Mouse (Mus musculus) embryonic facial prominence, embryonic 11.5 days (tissue): ENCODE data around the gene Axdnd1. TPM values are rescaled to one million over a fixed set of nuclear protein-coding genes. Genes with fewer than 3 reads are reported as not detected.

ENCODE experiments used
- ATAC-seq: fragments of 200-750 bp; cut with Nextera tagmentation; replicated peaks from 2 replicates; pipeline ENCODE4 v1.8.0; 2017; ENCODE audit warnings: low read depth; ENCODE audit not compliant: insufficient number of reproducible peaks, low FRiP score, low TSS enrichment
- DNase-seq: peaks from one replicate; pipeline ENCODE4 v3.0.0-alpha.2; 2015; ENCODE audit warnings: low spot score
- H3K27ac ChIP-seq: fragments of 300-500 bp; sonication (generic); replicated peaks from 2 replicates; pipeline ENCODE4 v1.5.1; 2014; ENCODE audit warnings: mild to moderate bottlenecking, low read depth, low read length, control low read depth
- H3K27me3 ChIP-seq: fragments of 300-500 bp; sonication (generic); 2 replicates; pipeline ENCODE4 v1.6.1; 2014; ENCODE audit warnings: mild to moderate bottlenecking, low read length, moderate library complexity, mixed read lengths; ENCODE audit not compliant: control insufficient read depth, insufficient read depth
- H3K36me3 ChIP-seq: fragments of 300-500 bp; sonication (generic); replicated peaks from 2 replicates; pipeline ENCODE4 v1.6.1; 2014; ENCODE audit warnings: low read depth, mild to moderate bottlenecking, low read length, moderate library complexity, mixed read lengths; ENCODE audit not compliant: control insufficient read depth, insufficient read depth
- H3K4me1 ChIP-seq: fragments of 300-500 bp; sonication (generic); 2 replicates; pipeline ENCODE4 v1.6.1; 2014; ENCODE audit warnings: low read length, mixed read lengths; ENCODE audit not compliant: control insufficient read depth, insufficient read depth
- H3K4me2 ChIP-seq: fragments of 300-500 bp; sonication (generic); 2 replicates; pipeline ENCODE4 v1.6.1; 2014; ENCODE audit warnings: low read depth, mild to moderate bottlenecking, control low read depth, low read length, moderate library complexity
- H3K4me3 ChIP-seq: fragments of 300-500 bp; sonication (generic); 2 replicates; pipeline ENCODE4 v1.5.1; 2014; ENCODE audit warnings: low read depth, low read length, control low read depth
- H3K9ac ChIP-seq: fragments of 300-500 bp; sonication (generic); replicated peaks from 2 replicates; pipeline ENCODE4 v1.6.1; 2014; ENCODE audit warnings: mild to moderate bottlenecking, control low read depth, low read length
- H3K9me3 ChIP-seq: fragments of 300-500 bp; sonication (generic); replicated peaks from 2 replicates; pipeline ENCODE4 v1.6.1; 2016; ENCODE audit warnings: mild to moderate bottlenecking, low read length, inconsistent platforms, mixed read lengths; ENCODE audit not compliant: control insufficient read depth
- WGBS: fragments of 180-500 bp; shearing (Covaris S2); extraction: QIAGEN DNeasy Blood & Tissue Kit; methylation state at CpG from one replicate; pipeline ENCODE4 v1.1.7; 2014; 5-methylcytosine and 5-hydroxymethylcytosine counted together
- polyA plus RNA-seq: library from polyadenylated mRNA; unstranded; fragments of >200 nt; fragmentation: Nextera tagmentation; extraction: Ambion mirVana; gene quantifications from 2 replicates; pipeline ENCODE4 v1.2.1, GENCODE M21; 2014

The Axdnd1 gene
- polyA plus RNA-seq, 1 experiment from 2014 or later: 0.21 TPM

- no peak overlapping the region for H3K4me3 ChIP-seq
- DNase-seq (no peak), ATAC-seq (no peak)
- H3K4me2 ChIP-seq: no peak overlapping the region
- no peak overlapping the region for H3K27ac ChIP-seq
- WGBS: 80% methylated on average over 10 of the region's 10 CpGs
- no peaks in the 10 kb centered on the region for H3K9me3 ChIP-seq
- H3K36me3 ChIP-seq: no peaks in the 10 kb centered on the region
- no peaks in the 10 kb centered on the region for H3K27me3 ChIP-seq
- H3K9ac ChIP-seq: no peak overlapping the region
- H3K4me1 ChIP-seq: no peaks in the 10 kb centered on the region
Measured at GRCm38 (mm10) chr1:156284207-156284606, 136.8 kb downstream of the Axdnd1 start.

GRCm38 (mm10) chr1:156280131-156280530, 140.8 kb downstream of the Axdnd1 start:
- ATAC-seq (no peak), DNase-seq (no peak)
- no peaks in the 10 kb centered on the region for H3K27me3 ChIP-seq
- no peaks in the 10 kb centered on the region for H3K36me3 ChIP-seq
- H3K9me3 ChIP-seq: no peaks in the 10 kb centered on the region
- no peak overlapping the region for H3K4me2 ChIP-seq
- no peak overlapping the region for H3K4me3 ChIP-seq
- 83% methylated on average over 7 of the region's 7 CpGs for WGBS
- no peak overlapping the region for H3K27ac ChIP-seq
- no peak overlapping the region for H3K9ac ChIP-seq
- H3K4me1 ChIP-seq: no peaks in the 10 kb centered on the region

- Histone ChIP-seq H3K36me3 (no peaks in the 10 kb centered on the region), H3K27me3 (no peaks in the 10 kb centered on the region), H3K27ac (no peak overlapping the region), H3K4me1 (no peaks in the 10 kb centered on the region), H3K4me3 (no peak overlapping the region), H3K9ac (no peak overlapping the region), H3K4me2 (no peak overlapping the region), H3K9me3 (no peaks in the 10 kb centered on the region)
- whole genome bisulfite sequencing: 59% methylated on average over 7 of the region's 7 CpGs
- DNase-seq (no peak), ATAC-seq (no peak)
Measured at GRCm38 (mm10) chr1:156273647-156274046, 147.3 kb downstream of the Axdnd1 start.

Other genes with a start within 250 kb of the Axdnd1 start
- gene Fam163a, start 216.1 kb downstream of the Axdnd1 start, polyA plus RNA-seq: 1.0 and 1.2 TPM in 2 replicates
- 0.25 and 0.54 TPM in 2 replicates for gene Tdrd5, start 117.5 kb downstream of the Axdnd1 start, polyA plus RNA-seq
- not detected in 2 replicates for gene Nphs2, start 110.4 kb downstream of the Axdnd1 start, polyA plus RNA-seq
- 1,047 and 1,116 TPM in 2 replicates for gene Gm2000, start 55.1 kb downstream of the Axdnd1 start, polyA plus RNA-seq
- 25.3 and 31.5 TPM in 2 replicates for gene Soat1, start 53.2 kb upstream of the Axdnd1 start, polyA plus RNA-seq
- gene Gm10031, start 102.9 kb upstream of the Axdnd1 start, polyA plus RNA-seq: 0.32 and 0.42 TPM in 2 replicates
- 3.9 and 4.9 TPM in 2 replicates for gene Abl2, start 137.6 kb upstream of the Axdnd1 start, polyA plus RNA-seq